Mouse (Mus musculus): ENCODE measurements around the gene Rps19bp1. TPM values are rescaled to one million over a fixed set of nuclear protein-coding genes. Genes with fewer than 3 reads are reported as not detected.

The Rps19bp1 gene
- total and polyA plus RNA-seq, 3 experiments = 78.9 to 155 TPM; not detected in 1

DNA sequence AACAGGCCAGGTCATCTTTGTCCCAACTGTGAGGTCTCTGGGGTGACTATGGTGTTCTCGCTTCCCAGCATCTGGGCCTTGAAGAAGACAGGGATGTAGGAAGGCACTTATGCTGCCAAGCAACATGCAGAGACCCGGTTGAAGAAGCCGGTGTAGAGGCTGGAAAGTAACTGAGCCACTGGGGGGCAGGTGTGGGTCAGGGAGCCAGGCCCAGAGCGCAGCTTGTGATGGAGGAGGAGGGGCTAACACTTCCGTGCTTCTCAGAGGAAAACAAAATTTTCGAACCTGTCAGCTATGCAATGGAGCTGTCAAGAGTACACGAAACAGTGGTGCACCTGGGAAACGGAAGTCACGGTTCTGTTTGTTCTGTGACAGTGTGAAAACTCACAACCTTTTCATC lies 13.0 kb upstream of the Rps19bp1 start:
- no peak overlapping the region for H3K9ac ChIP-seq (ENCODE audit: control insufficient read depth, low read depth, low read length, poor library complexity, severe bottlenecking)
- no peak for DNase-seq (ENCODE audit: low read depth, low spot score)
- H3K27me3 ChIP-seq (ENCODE audit: control insufficient read depth in 1 of 2, insufficient read depth in 2 of 2, low read length in 2 of 2) = peaks cover 0 to 4% of the 10 kb centered on the region in 2 experiments; a peak in 1 of 4 replicates
- H3K79me2 ChIP-seq (ENCODE audit: control insufficient read depth, insufficient read depth, low read length, poor library complexity) = no peaks in the 10 kb centered on the region
- no peaks in the 10 kb centered on the region for H3K9me3 ChIP-seq (replicated peaks; ENCODE audit: insufficient read depth, low read length)
- H3K36me3 ChIP-seq (ENCODE audit: control insufficient read depth in 1 of 2, insufficient read depth in 2 of 2, low read length in 2 of 2) = no peaks in the 10 kb centered on the region
- H3K27ac ChIP-seq (ENCODE audit: control insufficient read depth, low read depth, low read length) = no peak overlapping the region
- no peaks in the 10 kb centered on the region for H3K4me1 ChIP-seq (ENCODE audit: control insufficient read depth in 1 of 2, insufficient read depth in 2 of 2, low read length in 2 of 2)
- TF ChIP-seq NRF1 (IDR thresholded peaks at IDR 0.05; ENCODE audit: insufficient read depth, low read depth, low read length, poor library complexity, severe bottlenecking) (no peak), CTCF (IDR thresholded peaks at IDR 0.05 in 2 of 3, conservative IDR thresholded peaks at IDR 0.05 in 1 of 3; ENCODE audit: control insufficient read depth in 1 of 3, insufficient read depth in 1 of 3, low read depth in 2 of 3, low read length in 3 of 3, poor library complexity in 1 of 3, severe bottlenecking in 1 of 3) (0 out of 6 replicates have a peak, but pooled peaks of 1 of the 3 experiments have one; percentile 15)
- no peak overlapping the region for H3K4me3 ChIP-seq (ENCODE audit: control insufficient read depth in 1 of 2, insufficient read depth in 1 of 2, low read depth in 2 of 2, low read length in 2 of 2)

DNA sequence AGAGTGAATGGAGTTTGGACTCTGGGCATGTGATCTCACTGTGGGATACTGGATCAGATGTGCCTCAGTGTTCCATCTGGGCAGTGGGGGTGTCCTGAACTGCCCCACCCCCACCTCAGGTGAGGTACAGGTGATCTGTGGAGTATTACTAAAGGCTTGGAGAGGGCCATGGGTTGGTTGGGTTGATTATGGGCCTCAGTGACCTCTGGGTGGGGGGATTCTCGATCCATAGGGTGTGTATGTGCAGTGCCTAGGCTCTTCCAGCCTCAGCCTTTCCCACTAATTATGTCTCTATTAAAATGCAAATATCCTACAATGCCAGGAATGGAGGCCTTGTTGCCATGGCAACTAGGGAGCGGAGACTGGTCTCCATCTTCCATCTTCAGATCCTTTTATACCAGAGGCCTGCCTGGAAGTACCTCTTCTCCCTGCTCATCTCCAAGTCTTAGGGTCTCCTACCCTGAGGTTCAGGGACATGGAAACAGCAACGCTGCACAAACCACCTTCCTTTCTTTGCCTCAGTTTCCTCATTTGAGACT lies 7.8 kb upstream of the Rps19bp1 start:
- no peak for TF ChIP-seq USF2 (IDR thresholded peaks at IDR 0.05; ENCODE audit: borderline replicate concordance in 1 of 2, insufficient read depth in 1 of 2, low read depth in 1 of 2, low read length in 2 of 2)
- TF ChIP-seq USF1 (IDR thresholded peaks at IDR 0.05; ENCODE audit: low read depth, low read length) = no peak
- no peak for TF ChIP-seq CHD2 (IDR thresholded peaks at IDR 0.05; ENCODE audit: low read length)
- TF ChIP-seq MAZ (IDR thresholded peaks at IDR 0.05; ENCODE audit: low read depth, low read length) = no peak
- no peak for TF ChIP-seq ZKSCAN1 (IDR thresholded peaks at IDR 0.05; ENCODE audit: low read depth, low read length)
- TF ChIP-seq UBTF (IDR thresholded peaks at IDR 0.05; ENCODE audit: borderline replicate concordance, insufficient read depth, low read depth, low read length) = no peak
- no peak for TF ChIP-seq SMC3 (IDR thresholded peaks at IDR 0.05; ENCODE audit: low read depth, low read length)
- no peaks in the 10 kb centered on the region for H3K4me1 ChIP-seq (ENCODE audit: control insufficient read depth in 1 of 2, insufficient read depth in 2 of 2, low read length in 2 of 2)
- no peak overlapping the region for H3K9ac ChIP-seq (ENCODE audit: control insufficient read depth, low read depth, low read length, poor library complexity, severe bottlenecking)
- no peak overlapping the region for H3K27ac ChIP-seq (ENCODE audit: control insufficient read depth, low read depth, low read length)
- H3K79me2 ChIP-seq (ENCODE audit: control insufficient read depth, insufficient read depth, low read length, poor library complexity) = no peaks in the 10 kb centered on the region
- no peaks in the 10 kb centered on the region for H3K36me3 ChIP-seq (ENCODE audit: control insufficient read depth in 1 of 2, insufficient read depth in 2 of 2, low read length in 2 of 2)
- H3K9me3 ChIP-seq (replicated peaks; ENCODE audit: insufficient read depth, low read length) = no peaks in the 10 kb centered on the region
- no peak for DNase-seq (ENCODE audit: low read depth, low spot score)
- peaks cover 0 to 5% of the 10 kb centered on the region in 2 experiments; a peak in 2 of 4 replicates for H3K27me3 ChIP-seq (ENCODE audit: control insufficient read depth in 1 of 2, insufficient read depth in 2 of 2, low read length in 2 of 2)
- no peak overlapping the region for H3K4me3 ChIP-seq (ENCODE audit: control insufficient read depth in 1 of 2, insufficient read depth in 1 of 2, low read depth in 2 of 2, low read length in 2 of 2)

DNA sequence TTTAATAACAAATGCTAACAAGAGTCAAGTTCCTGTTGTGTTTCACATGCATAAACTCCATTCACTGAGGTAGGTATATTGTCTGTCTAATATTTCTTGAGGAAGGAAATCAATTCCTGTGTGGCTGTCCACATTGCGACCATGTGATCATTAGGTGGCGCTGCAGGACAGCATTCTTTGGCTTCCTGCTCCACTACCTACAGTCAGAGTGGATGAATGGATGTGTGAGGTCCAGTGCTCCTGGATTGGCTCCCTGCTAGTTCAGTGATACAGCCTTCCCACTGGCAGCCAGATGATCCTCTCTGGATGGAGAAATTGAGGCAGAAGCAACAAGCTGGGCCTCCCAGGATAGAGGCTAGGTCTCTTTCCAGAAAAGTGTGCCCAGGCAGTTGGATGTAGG lies 2.2 kb upstream of the Rps19bp1 start:
- Histone ChIP-seq H3K9ac (ENCODE audit: control insufficient read depth, low read depth, low read length, poor library complexity, severe bottlenecking) (no peak overlapping the region), H3K9me3 (replicated peaks; ENCODE audit: insufficient read depth, low read length) (no peaks in the 10 kb centered on the region), H3K4me3 (ENCODE audit: control insufficient read depth in 1 of 2, insufficient read depth in 1 of 2, low read depth in 2 of 2, low read length in 2 of 2) (no peak overlapping the region), H3K79me2 (ENCODE audit: control insufficient read depth, insufficient read depth, low read length, poor library complexity) (peaks cover 14% of the 10 kb centered on the region), H3K36me3 (ENCODE audit: control insufficient read depth in 1 of 2, insufficient read depth in 2 of 2, low read length in 2 of 2) (no peaks in the 10 kb centered on the region; a peak in 1 of 4 replicates), H3K27ac (ENCODE audit: control insufficient read depth, low read depth, low read length) (no peak overlapping the region), H3K27me3 (ENCODE audit: control insufficient read depth in 1 of 2, insufficient read depth in 2 of 2, low read length in 2 of 2) (peaks cover 0 to 1% of the 10 kb centered on the region in 2 experiments; a peak in 1 of 4 replicates), H3K4me1 (ENCODE audit: control insufficient read depth in 1 of 2, insufficient read depth in 2 of 2, low read length in 2 of 2) (no peaks in the 10 kb centered on the region; a peak in 1 of 4 replicates)
- peak; percentile 83 for DNase-seq (ENCODE audit: low read depth, low spot score)
- peak; percentile 93 for TF ChIP-seq RAD21 (IDR thresholded peaks at IDR 0.05; ENCODE audit: low read depth, low read length)
- peak; percentile 84 for TF ChIP-seq SMC3 (IDR thresholded peaks at IDR 0.05; ENCODE audit: low read depth, low read length)
- 0 out of 2 replicates have a peak, but pooled peaks have one; percentile 25 for TF ChIP-seq ELF1 (IDR thresholded peaks at IDR 0.05; ENCODE audit: low read depth, low read length)
- TF ChIP-seq SIN3A (IDR thresholded peaks at IDR 0.05; ENCODE audit: low read length) = peak; percentile 50
- no peak for TF ChIP-seq TBP (IDR thresholded peaks at IDR 0.05; ENCODE audit: low read depth, low read length)
- TF ChIP-seq ZNF384 (IDR thresholded peaks at IDR 0.05; ENCODE audit: low read depth, low read length) = peak; percentile 20; the same call in 1 of the 2 replicates
- TF ChIP-seq CTCF (IDR thresholded peaks at IDR 0.05 in 2 of 3, conservative IDR thresholded peaks at IDR 0.05 in 1 of 3; ENCODE audit: control insufficient read depth in 1 of 3, insufficient read depth in 1 of 3, low read depth in 2 of 3, low read length in 3 of 3, poor library complexity in 1 of 3, severe bottlenecking in 1 of 3) = peak; percentile 90 to 97 (median 94)
- peak; percentile 88; the same call in 1 of the 2 replicates for TF ChIP-seq MYC (IDR thresholded peaks at IDR 0.05; ENCODE audit: low read depth, low read length)
- peak; percentile 77 for TF ChIP-seq USF1 (IDR thresholded peaks at IDR 0.05; ENCODE audit: low read depth, low read length)
- peak; percentile 46; the same call in 1 of the 2 replicates for TF ChIP-seq HCFC1 (IDR thresholded peaks at IDR 0.05; ENCODE audit: low read depth, low read length)
- TF ChIP-seq E2F4 (IDR thresholded peaks at IDR 0.05; ENCODE audit: borderline replicate concordance, low read depth, low read length) = no peak
- no peak for TF ChIP-seq ZMIZ1 (IDR thresholded peaks at IDR 0.05; ENCODE audit: low read depth, low read length)
- peak; percentile 86 for TF ChIP-seq MAX (IDR thresholded peaks at IDR 0.05; ENCODE audit: low read length)
- no peak for TF ChIP-seq MAZ (IDR thresholded peaks at IDR 0.05; ENCODE audit: low read depth, low read length)
- peak; percentile 69 for TF ChIP-seq ZC3H11A (IDR thresholded peaks at IDR 0.05; ENCODE audit: low read depth, low read length)
- TF ChIP-seq MXI1 (IDR thresholded peaks at IDR 0.05; ENCODE audit: low read depth, low read length) = no peak
